Mouse (Mus musculus) intestine, embryonic 14.5 days (tissue): ENCODE results near the gene Smad9. TPM values are rescaled to one million over a fixed set of nuclear protein-coding genes. Genes with fewer than 3 reads are reported as not detected.

Experiments used
- ATAC-seq: fragments of 200-750 bp; cut with Nextera tagmentation; replicated peaks from 2 replicates; pipeline ENCODE4 v1.8.0; 2017; ENCODE audit warnings: low read depth, moderate number of reproducible peaks, moderate TSS enrichment, moderate library complexity; ENCODE audit not compliant: low FRiP score, low TSS enrichment
- DNase-seq: peaks from one replicate; pipeline ENCODE4 v3.0.0-alpha.2; 2018; ENCODE audit warnings: low spot score
- H3K27ac ChIP-seq: fragments of 300-500 bp; sonication (generic); 2 replicates; pipeline ENCODE4 v1.5.1; 2014; ENCODE audit warnings: low read depth, mild to moderate bottlenecking, control low read depth
- H3K27me3 ChIP-seq: fragments of 300-500 bp; sonication (generic); replicated peaks from 2 replicates; pipeline ENCODE4 v1.6.1; 2014; ENCODE audit warnings: low read length, control low read depth; ENCODE audit not compliant: control insufficient read depth, insufficient read depth
- H3K36me3 ChIP-seq: fragments of 300-500 bp; sonication (generic); 2 replicates; pipeline ENCODE4 v1.6.1; 2014; ENCODE audit warnings: low read length, control low read depth; ENCODE audit not compliant: control insufficient read depth, insufficient read depth
- H3K4me1 ChIP-seq: fragments of 300-500 bp; sonication (generic); replicated peaks from 2 replicates; pipeline ENCODE4 v1.6.1; 2014; ENCODE audit warnings: low read length, control low read depth, mixed read lengths; ENCODE audit not compliant: control insufficient read depth, insufficient read depth
- H3K4me2 ChIP-seq: fragments of 300-500 bp; sonication (generic); 2 replicates; pipeline ENCODE4 v1.6.1; 2014; ENCODE audit warnings: low read length
- H3K4me3 ChIP-seq: fragments of 300-500 bp; sonication (generic); 2 replicates; pipeline ENCODE4 v1.5.1; 2014; ENCODE audit warnings: low read depth, low read length, control low read depth, mixed read lengths
- H3K9ac ChIP-seq: fragments of 300-500 bp; sonication (generic); 2 replicates; pipeline ENCODE4 v1.6.1; 2014; ENCODE audit warnings: mild to moderate bottlenecking, low read length
- H3K9me3 ChIP-seq: fragments of 300-500 bp; sonication (generic); 2 replicates; pipeline ENCODE4 v1.6.1; 2016; ENCODE audit warnings: low read length, control low read depth; ENCODE audit not compliant: control insufficient read depth
- WGBS: fragments of 180-500 bp; shearing (Covaris S2); extraction: QIAGEN DNeasy Blood & Tissue Kit; methylation state at CpG from one replicate; pipeline ENCODE4 v1.1.7; 2014; 5-methylcytosine and 5-hydroxymethylcytosine counted together
- polyA plus RNA-seq: library from polyadenylated mRNA; unstranded; fragments of >200 nt; fragmentation: Nextera tagmentation; extraction: Ambion mirVana; gene quantifications from 2 replicates; pipeline ENCODE4 v1.2.1, GENCODE M21; 2014

Gene Smad9
- polyA plus RNA-seq: 3.7 TPM in 2 replicates

DNA sequence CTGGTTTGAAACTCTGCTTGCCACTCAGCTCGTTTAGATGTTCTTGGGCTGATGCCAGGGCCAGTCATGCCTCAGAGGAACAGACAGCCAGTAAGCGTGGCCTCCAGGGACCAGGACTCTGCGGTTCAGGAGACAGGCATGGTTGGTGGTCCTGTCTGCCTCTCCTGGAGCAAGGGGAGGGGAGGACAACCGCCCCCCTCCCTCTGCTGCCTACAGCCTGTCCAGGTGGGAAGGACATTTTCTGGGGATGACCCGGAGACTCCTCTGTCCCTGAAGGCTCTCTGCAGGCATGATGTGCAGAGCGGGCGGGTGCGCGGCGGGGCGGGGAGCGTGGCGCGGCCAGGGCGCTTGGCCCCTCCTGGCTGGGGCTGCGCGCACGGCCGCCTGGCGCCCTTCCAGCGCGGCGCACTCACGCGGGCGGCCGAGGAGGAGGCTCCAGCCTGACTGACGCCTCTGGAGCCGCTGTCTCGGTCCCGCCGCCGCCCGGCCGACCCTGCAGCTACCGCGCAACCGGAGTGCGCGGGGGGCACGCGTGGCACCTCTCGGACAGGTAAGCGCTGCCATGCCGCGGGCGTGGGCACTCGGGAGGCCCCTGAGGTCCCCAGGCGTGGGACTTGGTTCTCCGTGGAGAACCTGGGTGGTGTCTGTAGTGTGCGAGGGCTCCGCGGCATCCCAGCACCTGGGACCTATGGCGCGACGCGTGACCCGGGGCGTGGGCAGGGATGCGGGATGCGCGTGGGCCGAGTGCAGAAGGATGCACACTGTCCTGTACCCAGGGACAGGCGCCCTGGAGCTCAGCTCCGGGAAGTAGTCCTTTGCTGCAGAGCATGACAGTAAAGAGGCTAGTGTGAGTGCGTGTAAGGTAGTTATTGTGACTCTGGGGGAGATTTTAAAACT lies at the start of gene Smad9:
Smad9 (plus strand) TSS at position 438 of the 897 bp plus-strand sequence.
- peak; percentile 80 for ATAC-seq
- WGBS: 1% methylated on average over 56 of the region's 66 CpGs
- peak within 1 kb of the TSS; percentile 60 for H3K9ac ChIP-seq
- peak within 1 kb of the TSS; percentile 73 for H3K4me2 ChIP-seq
- no peaks in the 10 kb centered on the region for H3K27me3 ChIP-seq
- H3K4me1 ChIP-seq: peaks cover 11% of the 10 kb centered on the region; the same call in 1 of the 2 replicates
- peaks cover 10% of the 10 kb centered on the region for H3K36me3 ChIP-seq
- DNase-seq: peak; percentile 83
- H3K4me3 ChIP-seq: peak within 1 kb of the TSS; percentile 55
- no peaks in the 10 kb centered on the region for H3K9me3 ChIP-seq
- H3K27ac ChIP-seq: peak within 1 kb of the TSS; percentile 77

DNA sequence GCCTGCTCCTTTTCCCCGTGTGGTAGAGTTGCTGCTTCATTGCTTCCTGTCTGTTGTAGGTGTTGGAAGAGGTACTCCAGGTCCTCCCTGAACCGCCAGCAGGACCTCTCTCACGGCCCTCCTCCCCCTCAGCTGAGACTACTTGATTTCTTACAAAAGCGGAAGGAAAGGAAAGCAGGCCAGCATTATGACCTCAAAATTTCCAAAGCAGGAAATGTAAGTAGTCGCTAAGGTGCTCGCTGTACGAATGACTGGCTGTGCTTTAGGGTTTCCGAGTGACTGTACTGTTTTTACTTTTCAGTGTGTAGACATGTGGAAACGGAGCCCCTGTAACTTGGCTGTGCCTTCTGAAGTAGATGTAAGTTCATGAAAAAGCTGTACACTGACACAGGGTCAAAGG lies 46.4 kb upstream of the Smad9 start:
- Histone ChIP-seq H3K9me3 (no peaks in the 10 kb centered on the region), H3K27me3 (no peaks in the 10 kb centered on the region), H3K4me3 (no peak overlapping the region), H3K27ac (no peak overlapping the region), H3K9ac (no peak overlapping the region), H3K4me2 (no peak overlapping the region), H3K36me3 (peaks cover 93% of the 10 kb centered on the region), H3K4me1 (no peaks in the 10 kb centered on the region)
- ATAC-seq (no peak), DNase-seq (no peak)
- WGBS: 86% methylated on average over 9 of the region's 9 CpGs

DNA sequence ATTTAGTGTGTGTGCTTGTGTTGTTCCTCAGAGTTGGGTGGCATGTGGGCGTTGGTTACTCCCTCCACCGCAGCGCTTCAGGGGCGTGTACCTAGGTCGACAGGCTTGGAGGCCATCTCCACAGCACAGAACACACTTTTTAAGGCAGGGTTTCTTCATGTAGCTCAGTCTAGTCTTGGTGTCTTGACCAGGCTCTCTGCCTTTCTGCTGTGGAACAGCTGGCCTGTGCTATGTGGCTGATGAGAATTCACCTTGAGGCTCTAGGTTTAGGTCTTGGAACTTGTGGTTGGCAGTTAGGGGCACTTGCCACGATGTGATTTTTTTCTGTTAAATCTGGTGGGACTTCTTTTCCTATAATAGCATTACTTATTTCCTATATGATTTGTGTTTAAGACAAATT lies 41.1 kb upstream of the Smad9 start, which contains the start of gene Gm21958:
Gm21958 (minus strand) TSS at position 101 of the 400 bp plus-strand sequence.
- Histone ChIP-seq H3K9ac (no peak within 1 kb of the TSS), H3K4me2 (no peak within 1 kb of the TSS), H3K4me3 (no peak within 1 kb of the TSS), H3K4me1 (no peaks in the 10 kb centered on the region), H3K27ac (no peak within 1 kb of the TSS), H3K27me3 (no peaks in the 10 kb centered on the region), H3K36me3 (peaks cover 94% of the 10 kb centered on the region), H3K9me3 (no peaks in the 10 kb centered on the region)
- ATAC-seq (no peak), DNase-seq (no peak)
- 95% methylated on average over 6 of the region's 6 CpGs for WGBS

DNA sequence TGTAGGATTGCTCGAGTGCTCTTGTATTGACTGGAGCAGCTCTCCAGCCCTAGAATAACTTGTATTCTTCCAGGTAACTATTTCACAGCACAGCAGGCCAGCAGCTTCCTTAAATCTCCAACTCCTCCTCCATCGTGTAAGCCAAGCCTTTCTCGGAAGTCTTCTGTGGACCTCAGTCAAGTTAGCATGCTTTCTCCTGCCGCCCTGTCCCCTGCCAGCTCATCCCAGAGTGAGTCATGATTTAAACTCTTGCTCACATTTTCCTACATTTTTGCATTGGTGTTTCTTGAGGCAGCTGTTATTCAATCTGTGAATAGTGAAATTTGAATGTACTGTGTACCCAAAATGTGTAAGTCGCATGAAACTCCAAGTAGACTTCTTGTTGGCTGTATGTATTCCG lies 39.9 kb upstream of the Smad9 start:
- Histone ChIP-seq H3K4me2 (no peak overlapping the region), H3K27me3 (no peaks in the 10 kb centered on the region), H3K4me3 (no peak overlapping the region), H3K9ac (no peak overlapping the region), H3K4me1 (no peaks in the 10 kb centered on the region), H3K9me3 (no peaks in the 10 kb centered on the region), H3K36me3 (peaks cover 86% of the 10 kb centered on the region), H3K27ac (no peak overlapping the region)
- 92% methylated on average over 6 of the region's 6 CpGs for WGBS
- ATAC-seq: no peak
- DNase-seq: no peak

DNA sequence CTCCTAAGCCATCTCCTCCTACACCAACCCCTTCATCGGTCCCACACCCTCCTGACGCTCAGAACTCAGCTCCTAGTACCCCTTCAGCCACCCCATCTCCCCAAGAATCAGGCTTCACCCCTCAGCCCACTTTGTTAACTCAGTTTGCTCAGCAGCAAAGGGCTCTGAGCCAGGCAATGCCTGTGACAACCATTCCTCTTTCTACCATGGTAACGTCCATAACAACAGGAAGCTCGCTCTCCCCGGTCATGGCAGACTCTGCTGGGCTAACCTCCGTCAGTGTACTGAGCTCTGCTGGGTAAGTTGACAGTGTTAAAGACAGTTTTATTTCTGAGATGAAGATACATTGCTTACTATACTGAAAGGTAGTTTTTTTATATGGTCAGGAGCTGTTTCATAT lies 38.0 kb upstream of the Smad9 start:
- no peaks in the 10 kb centered on the region for H3K27me3 ChIP-seq
- DNase-seq: no peak
- H3K36me3 ChIP-seq: peaks cover 85% of the 10 kb centered on the region
- no peak overlapping the region for H3K4me2 ChIP-seq
- H3K27ac ChIP-seq: no peak overlapping the region
- no peaks in the 10 kb centered on the region for H3K9me3 ChIP-seq
- 87% methylated on average over 6 of the region's 6 CpGs for WGBS
- no peak overlapping the region for H3K9ac ChIP-seq
- H3K4me1 ChIP-seq: no peaks in the 10 kb centered on the region
- H3K4me3 ChIP-seq: no peak overlapping the region
- no peak for ATAC-seq

DNA sequence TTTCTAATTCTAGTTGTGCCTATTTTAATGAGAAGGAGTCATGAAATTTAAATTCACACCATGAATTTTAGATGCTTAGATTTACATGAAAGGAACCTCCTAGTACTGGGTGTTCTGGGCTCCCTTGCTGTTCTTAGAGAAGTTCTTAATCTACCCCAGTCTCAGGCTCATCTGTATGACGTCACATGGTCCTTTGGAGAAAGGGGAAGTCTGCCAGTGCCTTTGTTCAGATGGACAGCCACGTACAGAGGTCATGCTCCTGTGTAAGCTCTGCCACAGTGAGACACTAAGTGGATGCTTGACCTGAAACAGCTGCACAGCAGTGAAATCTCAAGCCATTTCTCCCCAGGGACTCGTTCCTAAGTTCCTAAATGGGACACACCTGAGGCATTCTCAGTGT lies 36.4 kb upstream of the Smad9 start:
- Histone ChIP-seq H3K36me3 (peaks cover 89% of the 10 kb centered on the region), H3K4me3 (no peak overlapping the region), H3K9me3 (no peaks in the 10 kb centered on the region), H3K4me2 (no peak overlapping the region), H3K27ac (no peak overlapping the region), H3K27me3 (no peaks in the 10 kb centered on the region), H3K9ac (no peak overlapping the region), H3K4me1 (no peaks in the 10 kb centered on the region)
- 71% methylated on average over 3 of the region's 3 CpGs for WGBS
- ATAC-seq (no peak), DNase-seq (no peak)

DNA sequence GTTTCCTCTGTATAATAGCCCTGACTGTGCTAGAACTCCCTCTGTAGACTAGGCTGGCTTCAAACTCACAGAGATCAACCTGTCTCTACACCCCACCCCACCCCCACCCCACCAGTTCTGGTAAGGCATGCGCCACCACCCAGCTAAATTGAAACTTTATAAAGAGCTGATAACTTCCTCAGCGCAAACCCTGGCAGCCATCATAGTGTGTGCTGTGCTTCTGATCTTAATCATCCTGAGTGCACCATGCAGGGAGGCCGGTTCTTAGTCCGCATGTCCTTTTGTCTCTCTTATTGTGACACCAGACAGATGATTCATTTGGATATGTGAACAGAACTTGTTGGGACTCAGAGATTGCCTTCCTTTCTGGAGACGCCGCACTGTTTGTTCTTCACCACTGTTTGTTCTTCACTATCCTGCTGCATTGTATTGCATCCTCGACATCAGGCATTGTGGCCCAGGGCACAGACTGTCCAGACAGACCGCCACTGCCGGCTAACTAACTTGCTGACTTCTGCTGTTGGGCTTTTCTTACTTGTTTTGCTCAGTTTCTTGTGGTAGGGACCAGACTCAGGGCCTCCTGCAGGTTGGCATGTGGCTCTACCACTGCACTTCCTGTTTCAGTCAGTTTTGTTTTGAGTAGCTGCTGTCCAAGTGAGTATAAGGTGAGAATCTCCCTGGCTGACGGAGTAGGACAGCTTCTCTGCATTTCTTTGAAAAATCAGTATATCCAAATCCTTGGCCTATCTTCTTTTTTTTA lies 31.5 kb upstream of the Smad9 start:
- Histone ChIP-seq H3K27me3 (no peaks in the 10 kb centered on the region), H3K9me3 (no peaks in the 10 kb centered on the region), H3K4me2 (no peak overlapping the region), H3K27ac (no peak overlapping the region), H3K9ac (no peak overlapping the region), H3K4me1 (no peaks in the 10 kb centered on the region), H3K36me3 (peaks cover 82% of the 10 kb centered on the region), H3K4me3 (no peak overlapping the region)
- ATAC-seq (no peak), DNase-seq (no peak)
- WGBS: 88% methylated on average over 10 of the region's 10 CpGs

DNA sequence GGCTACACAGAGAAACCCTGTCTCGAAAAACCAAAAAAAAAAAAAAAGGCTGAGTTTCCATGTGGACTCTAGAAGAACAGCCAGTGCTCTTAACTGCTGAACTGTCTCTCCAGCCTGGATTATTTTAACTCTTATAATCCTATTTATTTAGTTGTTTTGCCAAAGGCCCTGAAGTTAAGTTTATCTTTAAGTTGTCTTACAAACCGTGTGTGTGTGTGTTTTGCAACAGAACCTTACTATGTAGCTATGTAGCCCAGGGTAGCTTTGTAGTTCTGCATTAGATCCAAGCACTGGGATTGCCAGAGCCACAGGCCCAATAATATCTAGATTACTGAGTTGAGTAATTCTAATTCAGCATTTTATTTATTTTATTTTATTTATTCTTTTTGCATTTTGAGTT lies 30.0 kb upstream of the Smad9 start:
- no peaks in the 10 kb centered on the region for H3K27me3 ChIP-seq
- H3K4me2 ChIP-seq: no peak overlapping the region
- no peak overlapping the region for H3K9ac ChIP-seq
- ATAC-seq (no peak), DNase-seq (no peak)
- no peak overlapping the region for H3K4me3 ChIP-seq
- peaks cover 89% of the 10 kb centered on the region for H3K36me3 ChIP-seq
- H3K9me3 ChIP-seq: no peaks in the 10 kb centered on the region
- no peaks in the 10 kb centered on the region for H3K4me1 ChIP-seq
- no peak overlapping the region for H3K27ac ChIP-seq
- 75% methylated on average over 2 of the region's 2 CpGs for WGBS
